Mouse (Mus musculus): ENCODE measurements around the gene Nnat.

- TF ChIP-seq POLR2A (IDR thresholded peaks at IDR 0.05; ENCODE audit: borderline replicate concordance, extremely low read depth, low read depth, low read length) (no peak), CTCF (IDR thresholded peaks at IDR 0.05; ENCODE audit: insufficient read depth, low read length) (no peak)
These were observed 41.4 kb upstream of the Nnat start for GRCm38 (mm10) chr2:157518451-157518850.

Data from lung, adult 2 months (tissue).